Mouse (Mus musculus): Measurements from ENCODE around the gene Cacna1d. TPM values are rescaled to one million over a fixed set of nuclear protein-coding genes. Genes with fewer than 3 reads are reported as not detected.

The Cacna1d gene
- polyA plus RNA-seq, 1 experiment from 2014 or later: 13.5 TPM

DNA sequence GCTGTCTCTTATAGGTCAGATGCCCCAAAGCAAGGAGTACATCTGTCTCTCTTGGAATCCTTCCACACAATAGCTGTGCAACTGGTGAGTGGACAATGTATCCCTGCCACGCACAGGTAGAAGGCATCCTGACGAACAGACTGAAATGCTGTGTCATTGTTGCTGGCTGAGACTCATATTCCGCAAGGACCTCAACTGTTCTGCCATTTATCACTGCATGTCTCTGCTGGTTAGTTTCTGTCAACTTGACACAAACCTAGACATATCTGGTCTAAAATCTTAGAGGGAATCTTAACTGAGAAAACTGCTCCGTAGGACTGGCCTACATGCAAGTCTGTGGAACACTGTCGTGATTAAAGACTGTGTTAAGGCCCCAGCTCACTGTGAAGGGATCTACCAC lies 246.5 kb downstream of the Cacna1d start:
- 91% methylated on average over 5 of the region's 5 CpGs for WGBS
- DNase-seq (ENCODE audit: low spot score): no peak
- H3K9ac ChIP-seq: no peak overlapping the region
- H3K9me3 ChIP-seq (ENCODE audit: control insufficient read depth, low read length): no peaks in the 10 kb centered on the region
- H3K4me3 ChIP-seq (replicated peaks; ENCODE audit: low read length): no peak overlapping the region
- no peak overlapping the region for H3K4me2 ChIP-seq (replicated peaks)
- H3K36me3 ChIP-seq (replicated peaks; ENCODE audit: control insufficient read depth, insufficient read depth): no peaks in the 10 kb centered on the region
- H3K27me3 ChIP-seq (ENCODE audit: control insufficient read depth, insufficient read depth, low read length): no peaks in the 10 kb centered on the region
- ATAC-seq (ENCODE audit: low FRiP score): no peak
- no peaks in the 10 kb centered on the region; the same call in 1 of the 2 replicates for H3K4me1 ChIP-seq (replicated peaks; ENCODE audit: control insufficient read depth, insufficient read depth, low read length)
- no peak overlapping the region for H3K27ac ChIP-seq

DNA sequence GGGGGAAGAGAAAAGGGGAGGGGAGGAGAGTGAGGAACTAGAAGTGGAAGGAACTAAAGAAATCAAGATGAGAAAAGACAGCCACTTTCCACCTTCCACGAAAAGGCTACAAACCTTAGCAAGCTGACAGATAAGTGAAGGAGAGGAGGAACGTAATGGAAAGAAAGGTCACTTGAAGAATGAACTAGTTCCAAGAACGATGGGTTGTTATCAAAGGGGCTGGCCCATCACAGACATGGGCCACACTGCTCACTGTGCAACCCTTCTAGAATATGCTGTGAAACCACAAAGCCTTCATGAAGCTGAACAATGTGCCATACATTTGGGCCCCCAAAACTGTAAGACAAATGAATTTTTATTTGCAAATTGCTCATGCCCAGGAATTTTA lies 248.4 kb downstream of the Cacna1d start:
- H3K4me1 ChIP-seq (replicated peaks; ENCODE audit: control insufficient read depth, insufficient read depth, low read length): no peaks in the 10 kb centered on the region
- no peak for DNase-seq (ENCODE audit: low spot score)
- no peak overlapping the region for H3K9ac ChIP-seq
- WGBS: 86% methylated on average over 3 of the region's 3 CpGs
- no peak for ATAC-seq (ENCODE audit: low FRiP score)
- no peaks in the 10 kb centered on the region for H3K36me3 ChIP-seq (replicated peaks; ENCODE audit: control insufficient read depth, insufficient read depth)
- H3K27ac ChIP-seq: no peak overlapping the region
- H3K4me2 ChIP-seq (replicated peaks): no peak overlapping the region
- no peaks in the 10 kb centered on the region for H3K27me3 ChIP-seq (ENCODE audit: control insufficient read depth, insufficient read depth, low read length)
- no peaks in the 10 kb centered on the region for H3K9me3 ChIP-seq (ENCODE audit: control insufficient read depth, low read length)
- no peak overlapping the region for H3K4me3 ChIP-seq (replicated peaks; ENCODE audit: low read length)

GRCm38 (mm10) chr14:30242166-30242817 lies 249.0 kb downstream of the Cacna1d start:
- whole genome bisulfite sequencing: 92% methylated on average over 13 of the region's 13 CpGs
- Histone ChIP-seq H3K27me3 (ENCODE audit: control insufficient read depth, insufficient read depth, low read length) (no peaks in the 10 kb centered on the region), H3K9ac (no peak overlapping the region), H3K4me2 (replicated peaks) (no peak overlapping the region), H3K36me3 (replicated peaks; ENCODE audit: control insufficient read depth, insufficient read depth) (no peaks in the 10 kb centered on the region), H3K9me3 (ENCODE audit: control insufficient read depth, low read length) (no peaks in the 10 kb centered on the region), H3K27ac (no peak overlapping the region), H3K4me3 (replicated peaks; ENCODE audit: low read length) (no peak overlapping the region), H3K4me1 (replicated peaks; ENCODE audit: control insufficient read depth, insufficient read depth, low read length) (no peaks in the 10 kb centered on the region)
- DNase-seq (ENCODE audit: low spot score) (no peak), ATAC-seq (ENCODE audit: low FRiP score) (no peak)

DNA sequence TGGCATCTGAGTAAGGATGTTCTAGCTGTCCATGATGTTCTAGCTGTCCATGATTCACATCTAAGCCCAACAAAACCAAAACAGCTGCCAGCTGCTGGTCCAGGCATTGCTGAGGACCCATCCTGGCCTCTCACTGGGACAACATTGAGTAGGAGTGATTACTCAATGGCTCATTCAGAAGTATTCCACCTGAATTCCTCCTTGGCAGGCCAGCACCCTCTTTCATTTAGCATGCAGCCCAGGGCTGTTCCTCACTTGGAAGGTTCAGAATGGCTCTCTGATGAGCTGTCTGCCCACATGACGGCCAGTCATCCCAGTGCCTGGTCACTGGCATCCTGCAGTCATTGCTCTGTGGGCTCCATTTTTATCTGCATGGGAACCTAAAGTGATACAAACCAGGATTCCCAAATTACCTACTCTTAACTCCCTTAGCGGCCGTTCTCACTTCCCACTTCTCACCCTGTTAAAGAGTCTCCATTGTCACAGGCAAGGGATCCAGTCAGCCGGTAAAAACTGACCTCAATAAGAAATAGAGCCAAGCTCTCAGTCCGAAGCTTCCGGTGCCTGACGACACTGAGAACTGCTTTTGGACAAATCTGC lies 250.2 kb downstream of the Cacna1d start:
- ATAC-seq (ENCODE audit: low FRiP score) (no peak), DNase-seq (ENCODE audit: low spot score) (no peak)
- WGBS: 84% methylated on average over 7 of the region's 7 CpGs
- H3K27me3 ChIP-seq (ENCODE audit: control insufficient read depth, insufficient read depth, low read length): no peaks in the 10 kb centered on the region
- H3K4me3 ChIP-seq (replicated peaks; ENCODE audit: low read length): no peak overlapping the region
- no peaks in the 10 kb centered on the region for H3K36me3 ChIP-seq (replicated peaks; ENCODE audit: control insufficient read depth, insufficient read depth)
- no peaks in the 10 kb centered on the region for H3K9me3 ChIP-seq (ENCODE audit: control insufficient read depth, low read length)
- H3K4me1 ChIP-seq (replicated peaks; ENCODE audit: control insufficient read depth, insufficient read depth, low read length): no peaks in the 10 kb centered on the region
- no peak overlapping the region for H3K9ac ChIP-seq
- H3K4me2 ChIP-seq (replicated peaks): no peak overlapping the region
- H3K27ac ChIP-seq: no peak overlapping the region

DNA sequence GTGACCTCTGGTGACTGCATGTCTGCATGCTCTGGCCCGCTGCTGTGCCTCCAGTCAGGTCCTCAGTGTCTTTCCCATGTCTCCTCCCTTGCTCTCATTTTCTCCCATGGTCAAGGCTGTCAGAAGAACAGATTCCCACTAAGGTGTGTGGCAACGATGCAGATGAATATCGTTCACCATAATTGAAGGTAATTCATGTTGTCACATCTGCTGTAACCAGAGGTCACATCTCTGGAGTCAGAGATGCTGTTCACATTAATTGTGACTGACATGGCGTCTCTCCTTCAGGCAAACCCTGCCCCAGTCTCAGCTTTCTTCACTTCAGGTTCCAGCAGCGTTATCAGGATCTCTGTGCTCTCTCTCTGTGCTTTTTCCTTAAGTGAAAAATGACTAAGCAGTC lies 252.4 kb downstream of the Cacna1d start:
- no peak overlapping the region for H3K4me3 ChIP-seq (replicated peaks; ENCODE audit: low read length)
- DNase-seq (ENCODE audit: low spot score): no peak
- H3K27ac ChIP-seq: no peak overlapping the region
- H3K9ac ChIP-seq: no peak overlapping the region
- H3K4me1 ChIP-seq (replicated peaks; ENCODE audit: control insufficient read depth, insufficient read depth, low read length): no peaks in the 10 kb centered on the region
- H3K27me3 ChIP-seq (ENCODE audit: control insufficient read depth, insufficient read depth, low read length): no peaks in the 10 kb centered on the region
- WGBS: 73% methylated on average over 5 of the region's 5 CpGs
- no peaks in the 10 kb centered on the region for H3K36me3 ChIP-seq (replicated peaks; ENCODE audit: control insufficient read depth, insufficient read depth)
- no peak for ATAC-seq (ENCODE audit: low FRiP score)
- no peak overlapping the region for H3K4me2 ChIP-seq (replicated peaks)
- H3K9me3 ChIP-seq (ENCODE audit: control insufficient read depth, low read length): no peaks in the 10 kb centered on the region

DNA sequence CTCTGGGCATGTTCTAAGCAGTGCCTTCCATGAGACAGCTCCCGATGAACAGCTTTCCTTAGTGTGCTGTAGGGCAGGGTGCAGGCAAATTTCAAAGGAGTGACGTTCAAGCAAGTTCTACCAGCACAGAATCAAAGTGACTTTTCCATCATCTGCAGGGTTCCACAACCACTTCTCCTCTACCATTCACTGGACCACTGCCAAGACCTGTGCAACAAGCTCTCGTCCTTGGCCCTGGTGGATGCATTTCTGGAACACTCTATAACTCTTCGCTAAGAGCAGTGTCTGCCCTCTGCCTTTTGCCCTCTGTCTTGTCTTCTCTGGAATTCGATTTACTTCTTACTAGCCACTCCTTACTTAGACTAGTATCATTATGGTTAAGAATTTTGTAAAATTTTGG lies 266.1 kb downstream of the Cacna1d start:
- H3K27me3 ChIP-seq (ENCODE audit: control insufficient read depth, insufficient read depth, low read length): no peaks in the 10 kb centered on the region
- ATAC-seq (ENCODE audit: low FRiP score): no peak
- no peak overlapping the region for H3K4me2 ChIP-seq (replicated peaks)
- H3K4me1 ChIP-seq (replicated peaks; ENCODE audit: control insufficient read depth, insufficient read depth, low read length): no peaks in the 10 kb centered on the region
- H3K36me3 ChIP-seq (replicated peaks; ENCODE audit: control insufficient read depth, insufficient read depth): no peaks in the 10 kb centered on the region
- no peak overlapping the region for H3K4me3 ChIP-seq (replicated peaks; ENCODE audit: low read length)
- H3K27ac ChIP-seq: no peak overlapping the region
- no peak overlapping the region for H3K9ac ChIP-seq
- DNase-seq (ENCODE audit: low spot score): no peak
- 81% methylated on average over 5 of the region's 5 CpGs for WGBS
- H3K9me3 ChIP-seq (ENCODE audit: control insufficient read depth, low read length): no peaks in the 10 kb centered on the region

- H3K36me3 ChIP-seq (replicated peaks; ENCODE audit: control insufficient read depth, insufficient read depth): no peaks in the 10 kb centered on the region
- no peak for ATAC-seq (ENCODE audit: low FRiP score)
Observed at GRCm38 (mm10) chr14:30222101-30222500, 269.2 kb downstream of the Cacna1d start.

GRCm38 (mm10) chr14:30219851-30220250 lies 271.4 kb downstream of the Cacna1d start:
- ATAC-seq (ENCODE audit: low FRiP score) (no peak), DNase-seq (ENCODE audit: low spot score) (no peak)
- Histone ChIP-seq H3K4me2 (replicated peaks) (no peak overlapping the region), H3K9me3 (ENCODE audit: control insufficient read depth, low read length) (no peaks in the 10 kb centered on the region), H3K9ac (no peak overlapping the region), H3K4me1 (replicated peaks; ENCODE audit: control insufficient read depth, insufficient read depth, low read length) (no peaks in the 10 kb centered on the region), H3K27ac (no peak overlapping the region), H3K36me3 (replicated peaks; ENCODE audit: control insufficient read depth, insufficient read depth) (no peaks in the 10 kb centered on the region), H3K4me3 (replicated peaks; ENCODE audit: low read length) (no peak overlapping the region), H3K27me3 (ENCODE audit: control insufficient read depth, insufficient read depth, low read length) (no peaks in the 10 kb centered on the region)
- 84% methylated on average over 4 of the region's 4 CpGs for WGBS

More at GRCm38 (mm10) chr14:30222101-30222500, 269.2 kb downstream of the Cacna1d start:
- H3K27ac ChIP-seq: no peak overlapping the region
- WGBS: 90% methylated on average over 6 of the region's 6 CpGs
- no peaks in the 10 kb centered on the region for H3K27me3 ChIP-seq (ENCODE audit: control insufficient read depth, insufficient read depth, low read length)
- no peak overlapping the region for H3K4me3 ChIP-seq (replicated peaks; ENCODE audit: low read length)
- no peak for DNase-seq (ENCODE audit: low spot score)
- no peaks in the 10 kb centered on the region for H3K9me3 ChIP-seq (ENCODE audit: control insufficient read depth, low read length)
- no peak overlapping the region for H3K9ac ChIP-seq
- no peak overlapping the region for H3K4me2 ChIP-seq (replicated peaks)
- H3K4me1 ChIP-seq (replicated peaks; ENCODE audit: control insufficient read depth, insufficient read depth, low read length): no peaks in the 10 kb centered on the region

- H3K9ac ChIP-seq: no peak overlapping the region
- no peak overlapping the region for H3K4me2 ChIP-seq (replicated peaks)
- H3K27me3 ChIP-seq (ENCODE audit: control insufficient read depth, insufficient read depth, low read length): no peaks in the 10 kb centered on the region
- H3K4me1 ChIP-seq (replicated peaks; ENCODE audit: control insufficient read depth, insufficient read depth, low read length): no peaks in the 10 kb centered on the region
- no peaks in the 10 kb centered on the region for H3K9me3 ChIP-seq (ENCODE audit: control insufficient read depth, low read length)
- H3K36me3 ChIP-seq (replicated peaks; ENCODE audit: control insufficient read depth, insufficient read depth): no peaks in the 10 kb centered on the region
- H3K27ac ChIP-seq: no peak overlapping the region
- H3K4me3 ChIP-seq (replicated peaks; ENCODE audit: low read length): no peak overlapping the region
- DNase-seq (ENCODE audit: low spot score) (no peak), ATAC-seq (ENCODE audit: low FRiP score) (no peak)
- WGBS: 90% methylated on average over 3 of the region's 3 CpGs
Observed at GRCm38 (mm10) chr14:30218114-30218513, 273.1 kb downstream of the Cacna1d start.

All from hindbrain, embryonic 14.5 days (tissue).